Mouse (Mus musculus) CD4-positive, CD25-positive, alpha-beta regulatory T cell, adult 2 months (primary cell): ENCODE measurements at regions not wholly inside any gene's neighbourhood (a gene's known extent, or its start where the extent isn't known, plus 50 kb on each side); places are given as distances from the start of the nearest gene placed in this dataset.
A peak's percentile ranks its signal among the peaks of the same experiment; 100 is the strongest.

Experiments
- DNase-seq: peaks from one replicate; pipeline ENCODE4 v3.0.0-alpha.2; 2012; ENCODE audit warnings: low read depth, low spot score

- DNase-seq: no peak
Observed at GRCm38 (mm10) chr14:120826187-120826586, 84.8 kb upstream of the Ipo5 start.

- peak; percentile 75 for DNase-seq
Observed at GRCm38 (mm10) chr14:120830389-120830835, 80.6 kb upstream of the Ipo5 start.

- peak; percentile 5 for DNase-seq
Observed at GRCm38 (mm10) chr14:120831397-120831796, 79.6 kb upstream of the Ipo5 start.

GRCm38 (mm10) chr14:120831847-120832613 is 79.0 kb upstream of the Ipo5 start:
- peak; percentile 95 for DNase-seq

GRCm38 (mm10) chr14:120834821-120835220 is 76.2 kb upstream of the Ipo5 start:
- no peak for DNase-seq

- no peak for DNase-seq
Observed at GRCm38 (mm10) chr14:120835758-120836157, 75.3 kb upstream of the Ipo5 start.

- DNase-seq: no peak
Observed at GRCm38 (mm10) chr14:120836535-120837316, 74.3 kb upstream of the Ipo5 start.

GRCm38 (mm10) chr14:120840900-120841299 is 70.1 kb upstream of the Ipo5 start:
- DNase-seq: peak; percentile 9

GRCm38 (mm10) chr14:120841311-120841710 is 69.7 kb upstream of the Ipo5 start:
- DNase-seq: no peak

- DNase-seq: no peak
Observed at GRCm38 (mm10) chr14:120845172-120845571, 65.9 kb upstream of the Ipo5 start.

- DNase-seq: no peak
Observed at GRCm38 (mm10) chr14:120846073-120846850, 64.8 kb upstream of the Ipo5 start.

GRCm38 (mm10) chr14:120847006-120847405 is 64.0 kb upstream of the Ipo5 start:
- DNase-seq: no peak

GRCm38 (mm10) chr14:120848083-120848951 is 62.7 kb upstream of the Ipo5 start:
- DNase-seq: no peak

- no peak for DNase-seq
Observed at GRCm38 (mm10) chr14:120849159-120849558, 61.9 kb upstream of the Ipo5 start.

- DNase-seq: no peak
Observed at GRCm38 (mm10) chr14:120853643-120854042, 57.4 kb upstream of the Ipo5 start.

GRCm38 (mm10) chr14:120854559-120854958 is 56.5 kb upstream of the Ipo5 start:
- no peak for DNase-seq

- no peak for DNase-seq
Observed at GRCm38 (mm10) chr14:120855181-120855580, 55.8 kb upstream of the Ipo5 start.
